ENCODE assay signal across 12 mouse cellular contexts in genomic region chr7:44623714-44624542, GRCm38 (mm10). TPM values are rescaled to one million over a fixed set of nuclear protein-coding genes. Genes with fewer than 3 reads are reported as not detected.
DNase-seq lines count a peak whose midpoint lies in the region; ATAC-seq and TF ChIP-seq lines count a peak whose summit lies in the region.
"Had no signal": no experiment of that assay in that cellular context is flagged by ENCODE, and none has a peak within 500 bp of the region (broad histone marks: within the 10 kb centered on the region; RNA-seq: fewer than 3 reads in every experiment).

No protein-coding gene starts in this region.

- TF ChIP-seq EP300 in liver, postnatal 0 days (IDR thresholded peaks at IDR 0.05; ENCODE audit: low read depth): no peak

- no peak for TF ChIP-seq CTCF in liver, postnatal 0 days (IDR thresholded peaks at IDR 0.05; ENCODE audit: low read depth)

- H3K27me3 ChIP-seq in liver, postnatal 0 days (ENCODE audit: insufficient read depth, low read length): no peaks in the 10 kb centered on the region
- no peaks in the 10 kb centered on the region for H3K27me3 ChIP-seq in midbrain, embryonic 14.5 days (ENCODE audit: control insufficient read depth, insufficient read depth, low read length)

- H3K4me3 ChIP-seq in liver, postnatal 0 days (ENCODE audit: low read depth, low read length): no peak overlapping the region
- no peak overlapping the region for H3K4me3 ChIP-seq in midbrain, embryonic 14.5 days (replicated peaks; ENCODE audit: low read depth, low read length)

- H3K4me2 ChIP-seq in liver, postnatal 0 days (ENCODE audit: low read depth, low read length): no peak overlapping the region
- H3K4me2 ChIP-seq in midbrain, embryonic 14.5 days (ENCODE audit: low read length): no peak overlapping the region

- peaks cover 2% of the 10 kb centered on the region; the same call in 1 of the 2 replicates for H3K9me3 ChIP-seq in liver, postnatal 0 days (ENCODE audit: low read length)
- 0 out of 2 replicates have a peak, but pooled peaks cover 7% of the 10 kb centered on the region for H3K9me3 ChIP-seq in midbrain, embryonic 14.5 days (ENCODE audit: control insufficient read depth, low read length)

- no peak overlapping the region for H3K9ac ChIP-seq in liver, postnatal 0 days (replicated peaks)
- H3K9ac ChIP-seq in midbrain, embryonic 14.5 days (replicated peaks; ENCODE audit: low read length): no peak overlapping the region

- 46% methylated on average over 18 of the region's 18 CpGs for WGBS in liver, postnatal 0 days (ENCODE audit: insufficient replicate concordance)
- WGBS in midbrain, embryonic 14.5 days: 36% methylated on average over 18 of the region's 18 CpGs

- H3K4me1 ChIP-seq in liver, postnatal 0 days (ENCODE audit: insufficient read depth): no peaks in the 10 kb centered on the region
- H3K4me1 ChIP-seq in midbrain, embryonic 14.5 days (ENCODE audit: control insufficient read depth, insufficient read depth, low read length): no peaks in the 10 kb centered on the region

- no peaks in the 10 kb centered on the region for H3K36me3 ChIP-seq in liver, postnatal 0 days (replicated peaks; ENCODE audit: insufficient read depth, low read length)
- H3K36me3 ChIP-seq in midbrain, embryonic 14.5 days (ENCODE audit: control insufficient read depth, insufficient read depth, low read length): no peaks in the 10 kb centered on the region

- peak; percentile 39 for DNase-seq in embryo, embryonic 10 days (ENCODE audit: low spot score)
- no peak for DNase-seq in embryo, embryonic 11 days
- peak; percentile 17 for DNase-seq in liver
- no peak for DNase-seq in liver, postnatal 0 days
- no peak for DNase-seq in thymus, postnatal 36 days
- no peak for DNase-seq in urinary bladder, adult 18-20 months (ENCODE audit: low spot score in 2 of 2)
- DNase-seq in midbrain, embryonic 14.5 days: no peak
- DNase-seq: heart, postnatal 10 days; kidney, adult 8-10 months; lung, adult 2 months had no signal

- ATAC-seq in liver, postnatal 0 days: no peak
- peak; percentile 99 for ATAC-seq in common myeloid progenitor, adult 5-6 weeks (replicated peaks; ENCODE audit: low read depth, poor library complexity, severe bottlenecking)
- ATAC-seq in midbrain, embryonic 14.5 days (ENCODE audit: low FRiP score, low TSS enrichment): no peak

- H3K27ac ChIP-seq in liver, postnatal 0 days (ENCODE audit: low read depth): no peak overlapping the region
- H3K27ac ChIP-seq in midbrain, embryonic 14.5 days (replicated peaks; ENCODE audit: low read depth, low read length): no peak overlapping the region

RNA-seq across cellular contexts. Expression of gene Kcnc3, which starts 33.5 kb away (rescaled TPM):
- 0.13 and 0.20 TPM in 2 replicates for polyA plus RNA-seq in liver, postnatal 0 days (2015; fragmentation: Nextera tagmentation; extraction: Ambion mirVana)
- total RNA-seq in common myeloid progenitor, adult 5-6 weeks (2017): 0.39 and 1.1 TPM in 2 replicates
- polyA plus RNA-seq in midbrain, embryonic 14.5 days (2014; fragmentation: Nextera tagmentation; extraction: Ambion mirVana): 5.2 and 7.5 TPM in 2 replicates

RNA-seq across cellular contexts. Expression of gene Myh14, which starts 46.7 kb away (rescaled TPM):
- polyA plus RNA-seq in liver, postnatal 0 days (2015; fragmentation: Nextera tagmentation; extraction: Ambion mirVana): 1.5 and 2.1 TPM in 2 replicates
- total RNA-seq in common myeloid progenitor, adult 5-6 weeks (2017): not detected in 2 replicates
- polyA plus RNA-seq in midbrain, embryonic 14.5 days (2014; fragmentation: Nextera tagmentation; extraction: Ambion mirVana): 2.5 and 2.7 TPM in 2 replicates

RNA-seq across cellular contexts. Expression of gene Napsa, which starts 51.7 kb away (rescaled TPM):
- 17.0 and 17.8 TPM in 2 replicates for polyA plus RNA-seq in liver, postnatal 0 days (2015; fragmentation: Nextera tagmentation; extraction: Ambion mirVana)
- total RNA-seq in common myeloid progenitor, adult 5-6 weeks (2017): 43.4 and 48.5 TPM in 2 replicates
- polyA plus RNA-seq in midbrain, embryonic 14.5 days (2014; fragmentation: Nextera tagmentation; extraction: Ambion mirVana): 1.1 TPM in 1 of 2 replicates, not detected in the other
- total RNA-seq: midbrain, postnatal 0 days had no signal

Comparison
In these comparisons a context has a peak if more than half of its experiments do, and no peak if none do; other contexts are left out.
1. DNase-seq: peak in embryo, embryonic 10 days (single experiment) and liver (single experiment); none in embryo, embryonic 11 days (single experiment), liver, postnatal 0 days (single experiment), thymus, postnatal 36 days (0 of 2), urinary bladder, adult 18-20 months (0 of 2) and midbrain, embryonic 14.5 days (single experiment).